Mouse (Mus musculus) neural tube, embryonic 14.5 days (tissue): Measurements from ENCODE around the gene Dlx4. TPM values are rescaled to one million over a fixed set of nuclear protein-coding genes. Genes with fewer than 3 reads are reported as not detected.

Experiments
- ATAC-seq: fragments of 200-750 bp; cut with Nextera tagmentation; 2 replicates; pipeline ENCODE4 v1.8.0; 2017; ENCODE audit warnings: low read depth, mild to moderate bottlenecking, moderate TSS enrichment, moderate library complexity
- H3K27ac ChIP-seq: fragments of 300-500 bp; sonication (generic); 2 replicates; pipeline ENCODE4 v1.5.1; 2014; ENCODE audit warnings: low read depth, mild to moderate bottlenecking, control low read depth, low read length, moderate library complexity, mixed read lengths
- H3K27me3 ChIP-seq: fragments of 300-500 bp; sonication (generic); 2 replicates; pipeline ENCODE4 v1.6.1; 2014; ENCODE audit warnings: low read length; ENCODE audit not compliant: control insufficient read depth, insufficient read depth
- H3K36me3 ChIP-seq: fragments of 300-500 bp; sonication (generic); 2 replicates; pipeline ENCODE4 v1.6.1; 2014; ENCODE audit warnings: low read length, mixed read lengths; ENCODE audit not compliant: control insufficient read depth, insufficient read depth
- H3K4me1 ChIP-seq: fragments of 300-500 bp; sonication (generic); 2 replicates; pipeline ENCODE4 v1.6.1; 2014; ENCODE audit warnings: low read length; ENCODE audit not compliant: control insufficient read depth, insufficient read depth
- H3K4me2 ChIP-seq: fragments of 300-500 bp; sonication (generic); 2 replicates; pipeline ENCODE4 v1.6.1; 2014; ENCODE audit warnings: mild to moderate bottlenecking, low read depth, low read length, control low read depth
- H3K4me3 ChIP-seq: fragments of 300-500 bp; sonication (generic); 2 replicates; pipeline ENCODE4 v1.5.1; 2014; ENCODE audit warnings: low read depth, low read length, control low read depth, mixed read lengths
- H3K9ac ChIP-seq: fragments of 300-500 bp; sonication (generic); replicated peaks from 2 replicates; pipeline ENCODE4 v1.6.1; 2014; ENCODE audit warnings: low read depth, mild to moderate bottlenecking, control low read depth, low read length, mixed read lengths
- H3K9me3 ChIP-seq: fragments of 300-500 bp; sonication (generic); 2 replicates; pipeline ENCODE4 v1.6.1; 2016; ENCODE audit warnings: low read length; ENCODE audit not compliant: control insufficient read depth
- WGBS: fragments of 180-500 bp; shearing (Covaris S2); extraction: QIAGEN DNeasy Blood & Tissue Kit; methylation state at CpG from one replicate; pipeline ENCODE4 v1.1.7; 2014; 5-methylcytosine and 5-hydroxymethylcytosine counted together
- polyA plus RNA-seq: library from polyadenylated mRNA; unstranded; fragments of >200 nt; fragmentation: Nextera tagmentation; extraction: Ambion mirVana; gene quantifications from 2 replicates; pipeline ENCODE4 v1.2.1, GENCODE M21; 2014

The Dlx4 gene
- polyA plus RNA-seq, 1 experiment from 2014 or later: not detected

GRCm38 (mm10) chr11:95118505-95118904, 27.6 kb downstream of the Dlx4 start:
- H3K4me2 ChIP-seq: no peak overlapping the region
- no peak overlapping the region for H3K27ac ChIP-seq
- no peaks in the 10 kb centered on the region for H3K36me3 ChIP-seq
- H3K4me3 ChIP-seq: no peak overlapping the region
- peaks cover 9% of the 10 kb centered on the region; the same call in 1 of the 2 replicates for H3K4me1 ChIP-seq
- H3K27me3 ChIP-seq: peaks cover 35% of the 10 kb centered on the region
- 5% methylated on average over 8 of the region's 8 CpGs for WGBS
- H3K9me3 ChIP-seq: no peaks in the 10 kb centered on the region
- H3K9ac ChIP-seq: no peak overlapping the region
- ATAC-seq: peak; percentile 55; the same call in 1 of the 2 replicates

GRCm38 (mm10) chr11:95117030-95117429, 29.0 kb downstream of the Dlx4 start:
- H3K27me3 ChIP-seq: peaks cover 23% of the 10 kb centered on the region
- 3% methylated on average over 6 of the region's 6 CpGs for WGBS

GRCm38 (mm10) chr11:95110081-95110480, 36.0 kb downstream of the Dlx4 start:
- Histone ChIP-seq H3K4me2 (no peak overlapping the region), H3K27ac (no peak overlapping the region), H3K36me3 (no peaks in the 10 kb centered on the region), H3K9ac (no peak overlapping the region), H3K4me3 (no peak overlapping the region), H3K9me3 (no peaks in the 10 kb centered on the region), H3K27me3 (no peaks in the 10 kb centered on the region), H3K4me1 (no peaks in the 10 kb centered on the region)
- 84% methylated on average over 7 of the region's 7 CpGs for WGBS
- ATAC-seq: no peak

More at GRCm38 (mm10) chr11:95117030-95117429, 29.0 kb downstream of the Dlx4 start:
- Histone ChIP-seq H3K9ac (no peak overlapping the region), H3K4me1 (peaks cover 9% of the 10 kb centered on the region; the same call in 1 of the 2 replicates), H3K9me3 (no peaks in the 10 kb centered on the region), H3K4me2 (no peak overlapping the region), H3K27ac (no peak overlapping the region), H3K36me3 (no peaks in the 10 kb centered on the region), H3K4me3 (no peak overlapping the region)
- ATAC-seq: peak; percentile 72

GRCm38 (mm10) chr11:95109000-95109399, 37.1 kb downstream of the Dlx4 start:
- Histone ChIP-seq H3K4me1 (no peaks in the 10 kb centered on the region), H3K36me3 (no peaks in the 10 kb centered on the region), H3K4me2 (no peak overlapping the region), H3K9ac (no peak overlapping the region), H3K9me3 (no peaks in the 10 kb centered on the region), H3K27me3 (no peaks in the 10 kb centered on the region), H3K4me3 (no peak overlapping the region), H3K27ac (no peak overlapping the region)
- 79% methylated on average over 2 of the region's 2 CpGs for WGBS
- ATAC-seq: no peak

- Histone ChIP-seq H3K27ac (no peak overlapping the region), H3K4me1 (no peaks in the 10 kb centered on the region), H3K4me3 (no peak overlapping the region), H3K27me3 (no peaks in the 10 kb centered on the region), H3K36me3 (no peaks in the 10 kb centered on the region), H3K4me2 (no peak overlapping the region), H3K9me3 (no peaks in the 10 kb centered on the region), H3K9ac (no peak overlapping the region)
- ATAC-seq: peak; percentile 69; the same call in 1 of the 2 replicates
- WGBS: 38% methylated on average over 23 of the region's 23 CpGs
Measured at GRCm38 (mm10) chr11:95106440-95107236, 39.4 kb downstream of the Dlx4 start.

GRCm38 (mm10) chr11:95105274-95105874, 40.7 kb downstream of the Dlx4 start:
- Histone ChIP-seq H3K27ac (no peak overlapping the region), H3K9ac (no peak overlapping the region), H3K4me3 (no peak overlapping the region), H3K4me1 (no peaks in the 10 kb centered on the region), H3K36me3 (no peaks in the 10 kb centered on the region), H3K9me3 (no peaks in the 10 kb centered on the region), H3K27me3 (no peaks in the 10 kb centered on the region), H3K4me2 (peak overlapping the region; percentile 23; the same call in 1 of the 2 replicates)
- 6% methylated on average over 25 of the region's 25 CpGs for WGBS
- ATAC-seq: 0 out of 2 replicates have a peak, but pooled peaks have one; percentile 24

GRCm38 (mm10) chr11:95104266-95104665, 41.8 kb downstream of the Dlx4 start:
- no peak overlapping the region for H3K4me3 ChIP-seq

GRCm38 (mm10) chr11:95102161-95102904, 43.7 kb downstream of the Dlx4 start:
- Histone ChIP-seq H3K9me3 (no peaks in the 10 kb centered on the region), H3K36me3 (no peaks in the 10 kb centered on the region), H3K4me3 (no peak overlapping the region), H3K4me2 (no peak overlapping the region), H3K4me1 (no peaks in the 10 kb centered on the region), H3K9ac (no peak overlapping the region), H3K27ac (no peak overlapping the region), H3K27me3 (no peaks in the 10 kb centered on the region)
- ATAC-seq: no peak
- WGBS: 89% methylated on average over 19 of the region's 19 CpGs

More at GRCm38 (mm10) chr11:95104266-95104665, 41.8 kb downstream of the Dlx4 start:
- H3K4me1 ChIP-seq: no peaks in the 10 kb centered on the region
- H3K9ac ChIP-seq: no peak overlapping the region
- no peak for ATAC-seq
- no peaks in the 10 kb centered on the region for H3K27me3 ChIP-seq
- H3K9me3 ChIP-seq: no peaks in the 10 kb centered on the region
- no peak overlapping the region for H3K4me2 ChIP-seq
- WGBS: 66% methylated on average over 6 of the region's 6 CpGs
- no peak overlapping the region for H3K27ac ChIP-seq
- H3K36me3 ChIP-seq: no peaks in the 10 kb centered on the region
